Mouse (Mus musculus): ENCODE measurements around the gene Zfp575.

GRCm38 (mm10) chr7:24611709-24612108 is 24.3 kb upstream of the Zfp575 start:
- TF ChIP-seq CTCF (IDR thresholded peaks at IDR 0.05; ENCODE audit: insufficient read depth, low read length) (no peak), POLR2A (IDR thresholded peaks at IDR 0.05; ENCODE audit: borderline replicate concordance, extremely low read depth, low read depth, low read length) (no peak)

All from lung, adult 2 months (tissue).